Mouse (Mus musculus) liver, embryonic 11.5 days (tissue): ENCODE data around the gene Xndc1. TPM values are rescaled to one million over a fixed set of nuclear protein-coding genes. Genes with fewer than 3 reads are reported as not detected.
A peak's percentile ranks its signal among the peaks of the same experiment; 100 is the strongest.

Source experiments
- ATAC-seq: fragments of 200-750 bp; cut with Nextera tagmentation; replicated peaks from 2 replicates; pipeline ENCODE4 v1.8.0; 2017; ENCODE audit warnings: moderate number of reproducible peaks, mild to moderate bottlenecking, moderate TSS enrichment, moderate library complexity; ENCODE audit not compliant: low FRiP score
- DNase-seq: peaks from one replicate; pipeline ENCODE4 v3.0.0-alpha.2; 2017; ENCODE audit warnings: low spot score
- H3K27ac ChIP-seq: fragments of 300-500 bp; sonication (generic); 2 replicates; pipeline ENCODE4 v1.5.1; 2014; ENCODE audit warnings: mild to moderate bottlenecking, low read depth, low read length, control low read depth
- H3K27me3 ChIP-seq: fragments of 300-500 bp; sonication (generic); replicated peaks from 2 replicates; pipeline ENCODE4 v1.6.1; 2014; ENCODE audit warnings: low read length, mixed read lengths; ENCODE audit not compliant: control insufficient read depth, insufficient read depth
- H3K36me3 ChIP-seq: fragments of 300-500 bp; sonication (generic); 2 replicates; pipeline ENCODE4 v1.6.1; 2014; ENCODE audit warnings: mild to moderate bottlenecking, low read length, moderate library complexity, mixed read lengths; ENCODE audit not compliant: control insufficient read depth, insufficient read depth
- H3K4me1 ChIP-seq: fragments of 300-500 bp; sonication (generic); replicated peaks from 2 replicates; pipeline ENCODE4 v1.6.1; 2014; ENCODE audit warnings: low read length, mixed read lengths; ENCODE audit not compliant: control insufficient read depth, insufficient read depth
- H3K4me2 ChIP-seq: fragments of 300-500 bp; sonication (generic); 2 replicates; pipeline ENCODE4 v1.6.1; 2014; ENCODE audit warnings: mild to moderate bottlenecking, control low read depth, moderate library complexity
- H3K4me3 ChIP-seq: fragments of 300-500 bp; sonication (generic); 2 replicates; pipeline ENCODE4 v1.5.1; 2014; ENCODE audit warnings: low read depth, low read length, control low read depth
- H3K9ac ChIP-seq: fragments of 300-500 bp; sonication (generic); 2 replicates; pipeline ENCODE4 v1.6.1; 2014; ENCODE audit warnings: low read depth, low read length, control low read depth
- H3K9me3 ChIP-seq: fragments of 300-500 bp; sonication (generic); 2 replicates; pipeline ENCODE4 v1.6.1; 2016; ENCODE audit warnings: low read length, inconsistent platforms, mixed read lengths; ENCODE audit not compliant: control insufficient read depth
- WGBS: fragments of 180-500 bp; shearing (Covaris S2); extraction: QIAGEN DNeasy Blood & Tissue Kit; methylation state at CpG from one replicate; pipeline ENCODE4 v1.1.7; 2014; 5-methylcytosine and 5-hydroxymethylcytosine counted together
- polyA plus RNA-seq: library from polyadenylated mRNA; unstranded; fragments of >200 nt; fragmentation: Nextera tagmentation; extraction: Ambion mirVana; gene quantifications from 2 replicates; pipeline ENCODE4 v1.2.1, GENCODE M21; 2014

Gene Xndc1
- polyA plus RNA-seq, 1 experiment from 2014 or later, result 24.6 TPM

GRCm38 (mm10) chr7:102108206-102108605 is 42.9 kb downstream of the Xndc1 start:
- Histone ChIP-seq H3K4me2 (no peak overlapping the region), H3K27ac (no peak overlapping the region), H3K36me3 (no peaks in the 10 kb centered on the region), H3K4me3 (no peak overlapping the region), H3K9me3 (no peaks in the 10 kb centered on the region), H3K9ac (no peak overlapping the region), H3K27me3 (0 out of 2 replicates have a peak, but pooled peaks cover 4% of the 10 kb centered on the region), H3K4me1 (peaks cover 4% of the 10 kb centered on the region)
- ATAC-seq, result no peak
- WGBS, result 71% methylated on average over 1 of the region's 1 CpGs
- no peak for DNase-seq

- H3K4me1 ChIP-seq, result peaks cover 4% of the 10 kb centered on the region
- WGBS, result 75% methylated on average over 7 of the region's 7 CpGs
- 0 out of 2 replicates have a peak, but pooled peaks cover 7% of the 10 kb centered on the region for H3K27me3 ChIP-seq
- no peak within 1 kb of the TSS for H3K4me3 ChIP-seq
- H3K27ac ChIP-seq, result no peak within 1 kb of the TSS
- H3K36me3 ChIP-seq, result no peaks in the 10 kb centered on the region
- H3K4me2 ChIP-seq, result no peak within 1 kb of the TSS
- ATAC-seq, result no peak
- H3K9ac ChIP-seq, result no peak within 1 kb of the TSS
- DNase-seq, result no peak
- no peaks in the 10 kb centered on the region for H3K9me3 ChIP-seq
Measured at GRCm38 (mm10) chr7:102109171-102109570, 43.9 kb downstream of the Xndc1 start, which contains the start of gene Art5. TSS of gene Art5 (minus strand) at chr7:102109489.

GRCm38 (mm10) chr7:102109746-102110145 is 44.4 kb downstream of the Xndc1 start:
- 73% methylated on average over 4 of the region's 4 CpGs for WGBS

GRCm38 (mm10) chr7:102113151-102113729 is 47.9 kb downstream of the Xndc1 start:
- Histone ChIP-seq H3K9me3 (no peaks in the 10 kb centered on the region), H3K27me3 (0 out of 2 replicates have a peak, but pooled peaks cover 7% of the 10 kb centered on the region), H3K27ac (no peak overlapping the region), H3K4me2 (no peak overlapping the region), H3K4me1 (no peaks in the 10 kb centered on the region; the same call in 1 of the 2 replicates), H3K9ac (no peak overlapping the region), H3K4me3 (no peak overlapping the region), H3K36me3 (no peaks in the 10 kb centered on the region; the same call in 1 of the 2 replicates)
- DNase-seq (no peak), ATAC-seq (no peak)
- WGBS, result 67% methylated on average over 45 of the region's 45 CpGs

More at GRCm38 (mm10) chr7:102109746-102110145, 44.4 kb downstream of the Xndc1 start:
- no peak overlapping the region for H3K27ac ChIP-seq
- no peaks in the 10 kb centered on the region for H3K36me3 ChIP-seq
- DNase-seq (no peak), ATAC-seq (no peak)
- H3K4me3 ChIP-seq, result no peak overlapping the region
- H3K9me3 ChIP-seq, result no peaks in the 10 kb centered on the region
- H3K9ac ChIP-seq, result no peak overlapping the region
- 0 out of 2 replicates have a peak, but pooled peaks cover 7% of the 10 kb centered on the region for H3K27me3 ChIP-seq
- no peak overlapping the region for H3K4me2 ChIP-seq
- peaks cover 4% of the 10 kb centered on the region for H3K4me1 ChIP-seq

- no peak within 1 kb of the TSS for H3K27ac ChIP-seq
- H3K4me2 ChIP-seq, result no peak within 1 kb of the TSS
- DNase-seq, result no peak
- H3K9me3 ChIP-seq, result no peaks in the 10 kb centered on the region
- no peak within 1 kb of the TSS for H3K4me3 ChIP-seq
- peaks cover 25% of the 10 kb centered on the region for H3K36me3 ChIP-seq
- H3K9ac ChIP-seq, result no peak within 1 kb of the TSS
- H3K4me1 ChIP-seq, result no peaks in the 10 kb centered on the region; the same call in 1 of the 2 replicates
- 0 out of 2 replicates have a peak, but pooled peaks have one; percentile 29 for ATAC-seq
- 45% methylated on average over 7 of the region's 7 CpGs for WGBS
- H3K27me3 ChIP-seq, result 0 out of 2 replicates have a peak, but pooled peaks cover 7% of the 10 kb centered on the region
Measured at GRCm38 (mm10) chr7:102116579-102117331, 51.4 kb downstream of the Xndc1 start, which contains the start of gene Chrna10. TSS of gene Chrna10 (minus strand) at chr7:102116828.

GRCm38 (mm10) chr7:102117382-102117781 is 52.1 kb downstream of the Xndc1 start:
- Histone ChIP-seq H3K4me2 (no peak overlapping the region), H3K36me3 (peaks cover 30% of the 10 kb centered on the region), H3K4me3 (no peak overlapping the region), H3K27me3 (0 out of 2 replicates have a peak, but pooled peaks cover 7% of the 10 kb centered on the region), H3K27ac (no peak overlapping the region), H3K4me1 (no peaks in the 10 kb centered on the region; the same call in 1 of the 2 replicates), H3K9ac (no peak overlapping the region), H3K9me3 (no peaks in the 10 kb centered on the region)
- ATAC-seq, result no peak
- WGBS, result 77% methylated on average over 6 of the region's 6 CpGs
- DNase-seq, result no peak

- H3K9me3 ChIP-seq, result no peaks in the 10 kb centered on the region
- no peaks in the 10 kb centered on the region for H3K4me1 ChIP-seq
- DNase-seq (no peak), ATAC-seq (no peak)
- no peaks in the 10 kb centered on the region for H3K27me3 ChIP-seq
- H3K9ac ChIP-seq, result no peak overlapping the region
- H3K27ac ChIP-seq, result no peak overlapping the region
- WGBS, result 95% methylated on average over 10 of the region's 10 CpGs
- no peak overlapping the region for H3K4me3 ChIP-seq
- H3K4me2 ChIP-seq, result no peak overlapping the region
- H3K36me3 ChIP-seq, result peaks cover 57% of the 10 kb centered on the region
Measured at GRCm38 (mm10) chr7:102120326-102120725, 55.0 kb downstream of the Xndc1 start.

- DNase-seq (no peak), ATAC-seq (no peak)
- Histone ChIP-seq H3K36me3 (peaks cover 44% of the 10 kb centered on the region), H3K4me2 (no peak overlapping the region), H3K9me3 (no peaks in the 10 kb centered on the region), H3K27me3 (no peaks in the 10 kb centered on the region), H3K27ac (no peak overlapping the region), H3K4me1 (no peaks in the 10 kb centered on the region), H3K4me3 (no peak overlapping the region), H3K9ac (no peak overlapping the region)
- WGBS, result 92% methylated on average over 4 of the region's 4 CpGs
Measured at GRCm38 (mm10) chr7:102132395-102132794, 67.1 kb downstream of the Xndc1 start.
